Mouse (Mus musculus) macrophage (primary cell): Measurements from ENCODE around the gene Aco1. TPM values are rescaled to one million over a fixed set of nuclear protein-coding genes. Genes with fewer than 3 reads are reported as not detected.
A peak's percentile ranks its signal among the peaks of the same experiment; 100 is the strongest.

Source experiments
- H3K27ac ChIP-seq: fragments of 350-480 bp; formaldehyde crosslinking; 2 replicates; pipeline ENCODE4 v1.9.0; 2021
- H3K36me3 ChIP-seq: fragments of 350-480 bp; formaldehyde crosslinking; 2 replicates; pipeline ENCODE4 v1.9.0; 2021; ENCODE audit errors: inconsistent target
- H3K4me3 ChIP-seq: fragments of 350-480 bp; formaldehyde crosslinking; 2 replicates; pipeline ENCODE4 v1.9.0; 2021; ENCODE audit errors: inconsistent target
- H3K79me2 ChIP-seq: fragments of 350-480 bp; formaldehyde crosslinking; 2 replicates; pipeline ENCODE4 v1.9.0; 2021; ENCODE audit errors: inconsistent target
- WGBS: methylation state at CpG from one replicate; pipeline ENCODE4 v1.1.7; 2026; ENCODE audit warnings: inconsistent platforms; ENCODE audit not compliant: missing documents; 5-methylcytosine and 5-hydroxymethylcytosine counted together
- polyA plus RNA-seq: library from polyadenylated mRNA; stranded (reverse); fragments of 250-400 nt; gene quantifications from 3 replicates; pipeline ENCODE4 v1.2.4, GENCODE M21; 2018; ENCODE audit warnings: inconsistent platforms

The Aco1 gene
- polyA plus RNA-seq, 1 experiment from 2014 or later, result 41.5 TPM

- WGBS, result 78% methylated on average over 5 of the region's 5 CpGs
- Histone ChIP-seq H3K4me3 (no peak overlapping the region), H3K27ac (0 out of 2 replicates have a peak overlapping the region, but pooled peaks have one; percentile 1), H3K36me3 (no peaks in the 10 kb centered on the region), H3K79me2 (peaks cover 90% of the 10 kb centered on the region)
These were observed 5.4 kb downstream of the Aco1 start for GRCm38 (mm10) chr4:40148281-40148680.

- peaks cover 93% of the 10 kb centered on the region for H3K79me2 ChIP-seq
- no peaks in the 10 kb centered on the region for H3K36me3 ChIP-seq
- 96% methylated on average over 7 of the region's 7 CpGs for WGBS
- H3K4me3 ChIP-seq, result no peak overlapping the region
- no peak overlapping the region for H3K27ac ChIP-seq
These were observed 7.2 kb downstream of the Aco1 start for GRCm38 (mm10) chr4:40150046-40150445.

GRCm38 (mm10) chr4:40152771-40153170, 9.9 kb downstream of the Aco1 start:
- no peak overlapping the region for H3K4me3 ChIP-seq
- H3K79me2 ChIP-seq, result peaks cover 90% of the 10 kb centered on the region
- H3K36me3 ChIP-seq, result no peaks in the 10 kb centered on the region
- no peak overlapping the region for H3K27ac ChIP-seq
- 100% methylated on average over 2 of the region's 2 CpGs for WGBS

GRCm38 (mm10) chr4:40153500-40153899, 10.6 kb downstream of the Aco1 start:
- 90% methylated on average over 4 of the region's 4 CpGs for WGBS
- no peaks in the 10 kb centered on the region for H3K36me3 ChIP-seq
- H3K27ac ChIP-seq, result no peak overlapping the region
- peaks cover 96% of the 10 kb centered on the region for H3K79me2 ChIP-seq
- H3K4me3 ChIP-seq, result no peak overlapping the region

GRCm38 (mm10) chr4:40154751-40155150, 11.9 kb downstream of the Aco1 start:
- 89% methylated on average over 4 of the region's 4 CpGs for WGBS
- Histone ChIP-seq H3K36me3 (no peaks in the 10 kb centered on the region), H3K4me3 (no peak overlapping the region), H3K27ac (no peak overlapping the region), H3K79me2 (peaks cover 97% of the 10 kb centered on the region)

GRCm38 (mm10) chr4:40155467-40155999, 12.7 kb downstream of the Aco1 start:
- H3K27ac ChIP-seq, result no peak overlapping the region

GRCm38 (mm10) chr4:40156153-40156552, 13.3 kb downstream of the Aco1 start:
- Histone ChIP-seq H3K27ac (no peak overlapping the region), H3K4me3 (no peak overlapping the region), H3K36me3 (no peaks in the 10 kb centered on the region), H3K79me2 (peaks cover 95% of the 10 kb centered on the region)
- 12% methylated on average over 2 of the region's 2 CpGs for WGBS

More at GRCm38 (mm10) chr4:40155467-40155999, 12.7 kb downstream of the Aco1 start:
- H3K4me3 ChIP-seq, result no peak overlapping the region
- WGBS, result 97% methylated on average over 12 of the region's 13 CpGs
- H3K36me3 ChIP-seq, result no peaks in the 10 kb centered on the region
- H3K79me2 ChIP-seq, result peaks cover 95% of the 10 kb centered on the region

- peaks cover 95% of the 10 kb centered on the region for H3K79me2 ChIP-seq
- 94% methylated on average over 18 of the region's 18 CpGs for WGBS
- no peak overlapping the region for H3K4me3 ChIP-seq
- H3K27ac ChIP-seq, result no peak overlapping the region
- no peaks in the 10 kb centered on the region for H3K36me3 ChIP-seq
These were observed 14.0 kb downstream of the Aco1 start for GRCm38 (mm10) chr4:40156582-40157499.

GRCm38 (mm10) chr4:40157500-40158223, 14.8 kb downstream of the Aco1 start:
- 84% methylated on average over 5 of the region's 5 CpGs for WGBS
- H3K4me3 ChIP-seq, result no peak overlapping the region
- H3K79me2 ChIP-seq, result peaks cover 94% of the 10 kb centered on the region
- H3K36me3 ChIP-seq, result no peaks in the 10 kb centered on the region
- H3K27ac ChIP-seq, result no peak overlapping the region

GRCm38 (mm10) chr4:40158224-40158540, 15.3 kb downstream of the Aco1 start:
- Histone ChIP-seq H3K27ac (no peak overlapping the region), H3K79me2 (peaks cover 89% of the 10 kb centered on the region), H3K4me3 (no peak overlapping the region), H3K36me3 (no peaks in the 10 kb centered on the region)
- 90% methylated on average over 5 of the region's 5 CpGs for WGBS

- Histone ChIP-seq H3K27ac (no peak overlapping the region), H3K79me2 (peaks cover 63% of the 10 kb centered on the region; the same call in 1 of the 2 replicates), H3K36me3 (peaks cover 13% of the 10 kb centered on the region), H3K4me3 (no peak overlapping the region)
- WGBS, result 95% methylated on average over 7 of the region's 8 CpGs
These were observed 17.9 kb downstream of the Aco1 start for GRCm38 (mm10) chr4:40160591-40161434.

GRCm38 (mm10) chr4:40163646-40164045, 20.8 kb downstream of the Aco1 start:
- peaks cover 38% of the 10 kb centered on the region; the same call in 1 of the 2 replicates for H3K79me2 ChIP-seq
- no peak overlapping the region for H3K4me3 ChIP-seq
- WGBS, result 94% methylated on average over 10 of the region's 10 CpGs
- peaks cover 37% of the 10 kb centered on the region for H3K36me3 ChIP-seq
- H3K27ac ChIP-seq, result no peak overlapping the region

- H3K27ac ChIP-seq, result no peak overlapping the region
- H3K36me3 ChIP-seq, result peaks cover 40% of the 10 kb centered on the region
- 86% methylated on average over 4 of the region's 4 CpGs for WGBS
- H3K79me2 ChIP-seq, result no peaks in the 10 kb centered on the region
- no peak overlapping the region for H3K4me3 ChIP-seq
These were observed 28.6 kb downstream of the Aco1 start for GRCm38 (mm10) chr4:40171477-40171876.

GRCm38 (mm10) chr4:40172336-40172735, 29.5 kb downstream of the Aco1 start:
- H3K79me2 ChIP-seq, result no peaks in the 10 kb centered on the region
- peaks cover 39% of the 10 kb centered on the region for H3K36me3 ChIP-seq
- no peak overlapping the region for H3K4me3 ChIP-seq
- WGBS, result 57% methylated on average over 1 of the region's 2 CpGs
- no peak overlapping the region for H3K27ac ChIP-seq
